Mouse (Mus musculus) intestine, embryonic 16.5 days (tissue): Measurements from ENCODE around the gene Olfr1357. TPM values are rescaled to one million over a fixed set of nuclear protein-coding genes. Genes with fewer than 3 reads are reported as not detected.
"Not testable (repeated sequence)": the region's sequence is repeated elsewhere in the genome, so short reads cannot be mapped to it uniquely, and the experiment has no call there.

Experiments used
- ATAC-seq: fragments of 200-750 bp; cut with Nextera tagmentation; 2 replicates; pipeline ENCODE4 v1.8.0; 2017; ENCODE audit warnings: moderate TSS enrichment, moderate library complexity
- H3K27ac ChIP-seq: fragments of 300-500 bp; sonication (generic); 2 replicates; pipeline ENCODE4 v1.5.1; 2014; ENCODE audit warnings: mild to moderate bottlenecking, low read length
- H3K27me3 ChIP-seq: fragments of 300-500 bp; sonication (generic); replicated peaks from 2 replicates; pipeline ENCODE4 v1.6.1; 2014; ENCODE audit warnings: low read length, control low read depth, mixed read lengths; ENCODE audit not compliant: control insufficient read depth, insufficient read depth
- H3K36me3 ChIP-seq: fragments of 300-500 bp; sonication (generic); 2 replicates; pipeline ENCODE4 v1.6.1; 2014; ENCODE audit warnings: low read length, control low read depth; ENCODE audit not compliant: control insufficient read depth, insufficient read depth
- H3K4me1 ChIP-seq: fragments of 300-500 bp; sonication (generic); 2 replicates; pipeline ENCODE4 v1.6.1; 2014; ENCODE audit warnings: low read length, control low read depth, mixed read lengths; ENCODE audit not compliant: control insufficient read depth, insufficient read depth
- H3K4me2 ChIP-seq: fragments of 300-500 bp; sonication (generic); 2 replicates; pipeline ENCODE4 v1.6.1; 2014; ENCODE audit warnings: low read depth, low read length, control low read depth
- H3K4me3 ChIP-seq: fragments of 300-500 bp; sonication (generic); 2 replicates; pipeline ENCODE4 v1.5.1; 2014; ENCODE audit warnings: mild to moderate bottlenecking, low read length
- H3K9ac ChIP-seq: fragments of 300-500 bp; sonication (generic); 2 replicates; pipeline ENCODE4 v1.6.1; 2014; ENCODE audit warnings: low read depth, low read length
- H3K9me3 ChIP-seq: fragments of 300-500 bp; sonication (generic); 2 replicates; pipeline ENCODE4 v1.6.1; 2016; ENCODE audit warnings: low read length, control low read depth; ENCODE audit not compliant: control insufficient read depth
- WGBS: fragments of 180-500 bp; shearing (Covaris S2); extraction: QIAGEN DNeasy Blood & Tissue Kit; methylation state at CpG from one replicate; pipeline ENCODE4 v1.1.7; 2014; 5-methylcytosine and 5-hydroxymethylcytosine counted together
- polyA plus RNA-seq: library from polyadenylated mRNA; unstranded; fragments of >200 nt; fragmentation: Nextera tagmentation; extraction: Ambion mirVana; gene quantifications from 2 replicates; pipeline ENCODE4 v1.2.1, GENCODE M21; 2015

The Olfr1357 gene
- polyA plus RNA-seq, result not detected in 2 replicates

GRCm38 (mm10) chr10:78617974-78618373, at the start of gene Olfr1357:
Gene Olfr1357, minus strand, starts transcription at chr10:78618074.
- Histone ChIP-seq H3K4me1 (no peaks in the 10 kb centered on the region), H3K4me2 (no peak within 1 kb of the TSS), H3K4me3 (no peak within 1 kb of the TSS), H3K36me3 (no peaks in the 10 kb centered on the region), H3K9ac (no peak within 1 kb of the TSS), H3K9me3 (no peaks in the 10 kb centered on the region), H3K27ac (no peak within 1 kb of the TSS), H3K27me3 (no peaks in the 10 kb centered on the region)
- WGBS, result 94% methylated on average over 1 of the region's 1 CpGs
- ATAC-seq, result no peak

- ATAC-seq, H3K9ac ChIP-seq, H3K4me2 ChIP-seq, H3K36me3 ChIP-seq, H3K27me3 ChIP-seq, H3K4me3 ChIP-seq, H3K4me1 ChIP-seq, H3K27ac ChIP-seq, H3K9me3 ChIP-seq: not testable (repeated sequence)
- 91% methylated on average over 10 of the region's 10 CpGs for WGBS
Measured at GRCm38 (mm10) chr10:78666696-78667095, 48.8 kb upstream of the Olfr1357 start.

- H3K4me2 ChIP-seq, result no peak overlapping the region
- peak; percentile 90 for ATAC-seq
- no peak overlapping the region for H3K4me3 ChIP-seq
- H3K9me3 ChIP-seq, result no peaks in the 10 kb centered on the region
- no peaks in the 10 kb centered on the region for H3K36me3 ChIP-seq
- no peak overlapping the region for H3K27ac ChIP-seq
- no peak overlapping the region for H3K9ac ChIP-seq
- 59% methylated on average over 1 of the region's 1 CpGs for WGBS
- no peaks in the 10 kb centered on the region for H3K27me3 ChIP-seq
- no peaks in the 10 kb centered on the region for H3K4me1 ChIP-seq
Measured at GRCm38 (mm10) chr10:78664546-78664945, 46.7 kb upstream of the Olfr1357 start.

- Histone ChIP-seq H3K4me3 (no peak overlapping the region), H3K27ac (no peak overlapping the region), H3K9ac (no peak overlapping the region), H3K36me3 (no peaks in the 10 kb centered on the region), H3K4me1 (no peaks in the 10 kb centered on the region), H3K4me2 (no peak overlapping the region), H3K27me3 (no peaks in the 10 kb centered on the region), H3K9me3 (no peaks in the 10 kb centered on the region)
- WGBS, result 57% methylated on average over 1 of the region's 1 CpGs
- no peak for ATAC-seq
Measured at GRCm38 (mm10) chr10:78661198-78661597, 43.3 kb upstream of the Olfr1357 start.

GRCm38 (mm10) chr10:78632311-78632710, 14.4 kb upstream of the Olfr1357 start:
- no peaks in the 10 kb centered on the region for H3K36me3 ChIP-seq
- no peaks in the 10 kb centered on the region for H3K27me3 ChIP-seq
- no peaks in the 10 kb centered on the region for H3K9me3 ChIP-seq
- no peak overlapping the region for H3K4me2 ChIP-seq
- H3K9ac ChIP-seq, result no peak overlapping the region
- 14% methylated on average over 6 of the region's 6 CpGs for WGBS
- no peak for ATAC-seq
- H3K4me3 ChIP-seq, result no peak overlapping the region
- no peak overlapping the region for H3K27ac ChIP-seq
- no peaks in the 10 kb centered on the region for H3K4me1 ChIP-seq

- H3K27me3 ChIP-seq, result no peaks in the 10 kb centered on the region
- no peak for ATAC-seq
- H3K4me2 ChIP-seq, result no peak overlapping the region
- no peak overlapping the region for H3K27ac ChIP-seq
- H3K9ac ChIP-seq, result no peak overlapping the region
- H3K36me3 ChIP-seq, result no peaks in the 10 kb centered on the region
- no peaks in the 10 kb centered on the region for H3K9me3 ChIP-seq
- 74% methylated on average over 4 of the region's 4 CpGs for WGBS
- H3K4me3 ChIP-seq, result no peak overlapping the region
- no peaks in the 10 kb centered on the region for H3K4me1 ChIP-seq
Measured at GRCm38 (mm10) chr10:78630194-78630593, 12.3 kb upstream of the Olfr1357 start.

GRCm38 (mm10) chr10:78623143-78623542, 5.3 kb upstream of the Olfr1357 start:
- ATAC-seq, H3K36me3 ChIP-seq, H3K9me3 ChIP-seq, H3K4me1 ChIP-seq, H3K9ac ChIP-seq, H3K27ac ChIP-seq, H3K4me2 ChIP-seq, H3K4me3 ChIP-seq, H3K27me3 ChIP-seq: not testable (repeated sequence)
- 65% methylated on average over 3 of the region's 3 CpGs for WGBS

GRCm38 (mm10) chr10:78607602-78608001, 10.3 kb downstream of the Olfr1357 start:
- no peak overlapping the region for H3K9ac ChIP-seq
- H3K4me1 ChIP-seq, result no peaks in the 10 kb centered on the region
- H3K36me3 ChIP-seq, result no peaks in the 10 kb centered on the region
- H3K4me3 ChIP-seq, result no peak overlapping the region
- 72% methylated on average over 3 of the region's 3 CpGs for WGBS
- H3K27ac ChIP-seq, result no peak overlapping the region
- ATAC-seq, result no peak
- H3K4me2 ChIP-seq, result no peak overlapping the region
- no peaks in the 10 kb centered on the region for H3K9me3 ChIP-seq
- no peaks in the 10 kb centered on the region for H3K27me3 ChIP-seq

GRCm38 (mm10) chr10:78605080-78605479, 12.8 kb downstream of the Olfr1357 start:
- Histone ChIP-seq H3K4me3 (no peak overlapping the region), H3K27me3 (no peaks in the 10 kb centered on the region), H3K36me3 (no peaks in the 10 kb centered on the region), H3K9me3 (no peaks in the 10 kb centered on the region), H3K4me2 (no peak overlapping the region), H3K27ac (no peak overlapping the region), H3K9ac (no peak overlapping the region), H3K4me1 (no peaks in the 10 kb centered on the region)
- no peak for ATAC-seq
- WGBS, result 41% methylated on average over 3 of the region's 3 CpGs

GRCm38 (mm10) chr10:78599865-78600264, 18.0 kb downstream of the Olfr1357 start:
- no peak overlapping the region for H3K9ac ChIP-seq
- 85% methylated on average over 5 of the region's 5 CpGs for WGBS
- no peaks in the 10 kb centered on the region for H3K4me1 ChIP-seq
- no peak overlapping the region for H3K4me2 ChIP-seq
- H3K4me3 ChIP-seq, result no peak overlapping the region
- no peak for ATAC-seq
- H3K27me3 ChIP-seq, result no peaks in the 10 kb centered on the region
- H3K36me3 ChIP-seq, result no peaks in the 10 kb centered on the region
- H3K9me3 ChIP-seq, result no peaks in the 10 kb centered on the region
- no peak overlapping the region for H3K27ac ChIP-seq
